Mouse (Mus musculus): ENCODE data around the gene Gm13698. TPM values are rescaled to one million over a fixed set of nuclear protein-coding genes. Genes with fewer than 3 reads are reported as not detected.

The Gm13698 gene
- under 1 TPM in 1 of 2 experiments, not detected in 1; 0.01 TPM for polyA plus RNA-seq (2012; fragmentation: generic; extraction: Trizol)

DNA sequence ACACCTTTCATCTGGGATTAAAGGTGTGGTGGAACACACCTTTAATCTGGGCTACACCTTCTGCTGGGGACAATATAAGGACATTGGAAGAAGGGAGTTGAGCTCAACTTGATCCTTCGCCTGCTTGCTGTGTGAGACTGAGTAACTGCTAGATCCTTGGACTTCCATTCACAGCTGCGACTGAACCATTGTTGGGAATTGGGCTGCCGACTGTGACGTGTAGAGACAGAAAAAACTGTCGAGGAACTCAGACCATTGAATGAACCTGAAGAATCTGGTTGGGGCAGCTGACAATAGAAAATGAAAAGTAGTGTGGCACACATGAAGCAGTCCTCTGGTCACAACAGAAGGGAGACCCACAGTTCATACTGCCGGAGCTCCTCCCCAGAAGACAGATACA is at the start of gene Gm13698:
Gene Gm13698 (plus strand): TSS at position 301 of the 400 bp plus-strand sequence.

DNA sequence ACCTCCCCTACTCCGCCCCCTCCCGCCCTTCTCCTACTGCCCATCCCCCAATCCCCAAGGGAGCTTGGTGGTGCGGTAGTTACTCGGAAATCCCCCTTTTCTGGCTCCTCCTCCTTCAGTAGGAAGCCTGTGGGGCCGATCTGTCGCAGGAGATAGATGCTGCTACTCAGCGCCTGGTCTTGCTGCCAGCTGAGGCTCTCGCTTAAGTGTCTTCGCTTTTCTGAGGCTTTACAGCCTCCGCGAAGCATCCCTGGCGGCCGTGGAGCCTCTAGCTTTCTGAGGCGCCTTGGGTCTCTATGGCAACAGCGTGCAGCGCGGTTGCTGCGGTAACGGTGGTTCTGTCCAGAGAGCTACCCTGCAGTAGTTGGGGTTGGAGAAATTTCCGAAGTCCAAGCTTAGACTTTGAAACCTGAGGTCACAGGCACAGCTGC is 14.5 kb upstream of the Gm13698 start, which contains the start of gene Zswim2:
Gene Zswim2 (minus strand): TSS at position 298 of the 431 bp plus-strand sequence.

DNA sequence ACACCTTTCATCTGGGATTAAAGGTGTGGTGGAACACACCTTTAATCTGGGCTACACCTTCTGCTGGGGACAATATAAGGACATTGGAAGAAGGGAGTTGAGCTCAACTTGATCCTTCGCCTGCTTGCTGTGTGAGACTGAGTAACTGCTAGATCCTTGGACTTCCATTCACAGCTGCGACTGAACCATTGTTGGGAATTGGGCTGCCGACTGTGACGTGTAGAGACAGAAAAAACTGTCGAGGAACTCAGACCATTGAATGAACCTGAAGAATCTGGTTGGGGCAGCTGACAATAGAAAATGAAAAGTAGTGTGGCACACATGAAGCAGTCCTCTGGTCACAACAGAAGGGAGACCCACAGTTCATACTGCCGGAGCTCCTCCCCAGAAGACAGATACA is 5.7 kb downstream of the Gm13698 start, which contains the start of gene Gm13693:
Gene Gm13693 (plus strand): TSS at position 301 of the 400 bp plus-strand sequence.

DNA sequence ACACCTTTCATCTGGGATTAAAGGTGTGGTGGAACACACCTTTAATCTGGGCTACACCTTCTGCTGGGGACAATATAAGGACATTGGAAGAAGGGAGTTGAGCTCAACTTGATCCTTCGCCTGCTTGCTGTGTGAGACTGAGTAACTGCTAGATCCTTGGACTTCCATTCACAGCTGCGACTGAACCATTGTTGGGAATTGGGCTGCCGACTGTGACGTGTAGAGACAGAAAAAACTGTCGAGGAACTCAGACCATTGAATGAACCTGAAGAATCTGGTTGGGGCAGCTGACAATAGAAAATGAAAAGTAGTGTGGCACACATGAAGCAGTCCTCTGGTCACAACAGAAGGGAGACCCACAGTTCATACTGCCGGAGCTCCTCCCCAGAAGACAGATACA is 11.5 kb downstream of the Gm13698 start, which contains the start of gene Gm13695:
Gene Gm13695 (plus strand): TSS at position 301 of the 400 bp plus-strand sequence.

DNA sequence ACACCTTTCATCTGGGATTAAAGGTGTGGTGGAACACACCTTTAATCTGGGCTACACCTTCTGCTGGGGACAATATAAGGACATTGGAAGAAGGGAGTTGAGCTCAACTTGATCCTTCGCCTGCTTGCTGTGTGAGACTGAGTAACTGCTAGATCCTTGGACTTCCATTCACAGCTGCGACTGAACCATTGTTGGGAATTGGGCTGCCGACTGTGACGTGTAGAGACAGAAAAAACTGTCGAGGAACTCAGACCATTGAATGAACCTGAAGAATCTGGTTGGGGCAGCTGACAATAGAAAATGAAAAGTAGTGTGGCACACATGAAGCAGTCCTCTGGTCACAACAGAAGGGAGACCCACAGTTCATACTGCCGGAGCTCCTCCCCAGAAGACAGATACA is 17.3 kb downstream of the Gm13698 start, which contains the start of gene Gm13696:
Gene Gm13696 (plus strand): TSS at position 301 of the 400 bp plus-strand sequence.

DNA sequence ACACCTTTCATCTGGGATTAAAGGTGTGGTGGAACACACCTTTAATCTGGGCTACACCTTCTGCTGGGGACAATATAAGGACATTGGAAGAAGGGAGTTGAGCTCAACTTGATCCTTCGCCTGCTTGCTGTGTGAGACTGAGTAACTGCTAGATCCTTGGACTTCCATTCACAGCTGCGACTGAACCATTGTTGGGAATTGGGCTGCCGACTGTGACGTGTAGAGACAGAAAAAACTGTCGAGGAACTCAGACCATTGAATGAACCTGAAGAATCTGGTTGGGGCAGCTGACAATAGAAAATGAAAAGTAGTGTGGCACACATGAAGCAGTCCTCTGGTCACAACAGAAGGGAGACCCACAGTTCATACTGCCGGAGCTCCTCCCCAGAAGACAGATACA is 23.1 kb downstream of the Gm13698 start, which contains the start of gene Gm13694:
Gene Gm13694 (plus strand): TSS at position 301 of the 400 bp plus-strand sequence.

DNA sequence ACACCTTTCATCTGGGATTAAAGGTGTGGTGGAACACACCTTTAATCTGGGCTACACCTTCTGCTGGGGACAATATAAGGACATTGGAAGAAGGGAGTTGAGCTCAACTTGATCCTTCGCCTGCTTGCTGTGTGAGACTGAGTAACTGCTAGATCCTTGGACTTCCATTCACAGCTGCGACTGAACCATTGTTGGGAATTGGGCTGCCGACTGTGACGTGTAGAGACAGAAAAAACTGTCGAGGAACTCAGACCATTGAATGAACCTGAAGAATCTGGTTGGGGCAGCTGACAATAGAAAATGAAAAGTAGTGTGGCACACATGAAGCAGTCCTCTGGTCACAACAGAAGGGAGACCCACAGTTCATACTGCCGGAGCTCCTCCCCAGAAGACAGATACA is 28.9 kb downstream of the Gm13698 start, which contains the start of gene Gm13697:
Gene Gm13697 (plus strand): TSS at position 301 of the 400 bp plus-strand sequence.

DNA sequence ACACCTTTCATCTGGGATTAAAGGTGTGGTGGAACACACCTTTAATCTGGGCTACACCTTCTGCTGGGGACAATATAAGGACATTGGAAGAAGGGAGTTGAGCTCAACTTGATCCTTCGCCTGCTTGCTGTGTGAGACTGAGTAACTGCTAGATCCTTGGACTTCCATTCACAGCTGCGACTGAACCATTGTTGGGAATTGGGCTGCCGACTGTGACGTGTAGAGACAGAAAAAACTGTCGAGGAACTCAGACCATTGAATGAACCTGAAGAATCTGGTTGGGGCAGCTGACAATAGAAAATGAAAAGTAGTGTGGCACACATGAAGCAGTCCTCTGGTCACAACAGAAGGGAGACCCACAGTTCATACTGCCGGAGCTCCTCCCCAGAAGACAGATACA is 34.8 kb downstream of the Gm13698 start, which contains the start of gene Gm13691:
Gene Gm13691 (plus strand): TSS at position 301 of the 400 bp plus-strand sequence.

Other genes with a start within 250 kb of the Gm13698 start
- gene Itgav, start 231.3 kb upstream of the Gm13698 start, polyA plus RNA-seq (2012; fragmentation: generic; extraction: Trizol): 10 to 100 TPM; 12.1 to 41.7 TPM
- gene Fam171b, start 143.1 kb upstream of the Gm13698 start, polyA plus RNA-seq (2012; fragmentation: generic; extraction: Trizol): 1 to 10 TPM in 1 of 2 experiments, under 1 TPM in 1; 0.18 to 3.6 TPM
- gene Zswim2, start 14.5 kb upstream of the Gm13698 start, polyA plus RNA-seq (2012; fragmentation: generic; extraction: Trizol): not detected
- gene Gm13693, start 5.8 kb downstream of the Gm13698 start, polyA plus RNA-seq (2012; fragmentation: generic; extraction: Trizol): under 1 TPM in 1 of 2 experiments, not detected in 1; 0.01 TPM
- gene Gm13695, start 11.6 kb downstream of the Gm13698 start, polyA plus RNA-seq (2012; fragmentation: generic; extraction: Trizol): under 1 TPM in 1 of 2 experiments, not detected in 1; 0.01 TPM
- under 1 TPM in 1 of 2 experiments, not detected in 1; 0.01 TPM for gene Gm13696, start 17.4 kb downstream of the Gm13698 start, polyA plus RNA-seq (2012; fragmentation: generic; extraction: Trizol)
- under 1 TPM in 1 of 2 experiments, not detected in 1; 0.01 TPM for gene Gm13694, start 23.2 kb downstream of the Gm13698 start, polyA plus RNA-seq (2012; fragmentation: generic; extraction: Trizol)
- gene Gm13697, start 29.1 kb downstream of the Gm13698 start, polyA plus RNA-seq (2012; fragmentation: generic; extraction: Trizol): under 1 TPM in 1 of 2 experiments, not detected in 1; 0.01 TPM
- under 1 TPM in 1 of 2 experiments, not detected in 1; 0.01 TPM for gene Gm13691, start 34.9 kb downstream of the Gm13698 start, polyA plus RNA-seq (2012; fragmentation: generic; extraction: Trizol)